Mouse (Mus musculus): ENCODE results near the gene Smarcb1. TPM values are rescaled to one million over a fixed set of nuclear protein-coding genes. Genes with fewer than 3 reads are reported as not detected.

Smarcb1 gene
- polyA plus RNA-seq (2015; fragmentation: Illumina TruSeq; extraction: RNeasy Lipid Tissue Mini Kit (QIAGEN cat#74804); ENCODE audit: insufficient read depth, low replicate concordance): 46.5 TPM

GRCm38 (mm10) chr10:75921026-75921725 lies at the start of gene Smarcb1:
Gene Smarcb1, minus strand, starts transcription at chr10:75921617.

GRCm38 (mm10) chr10:75954381-75954811 lies 33.0 kb upstream of the Smarcb1 start, which contains the start of gene Gm5134:
Gene Gm5134, plus strand, starts transcription at chr10:75954514.

GRCm38 (mm10) chr10:75942736-75943477 lies 21.5 kb upstream of the Smarcb1 start, which contains the start of gene Vpreb3:
Gene Vpreb3, plus strand, starts transcription at chr10:75943057.

GRCm38 (mm10) chr10:75940520-75940919 lies 19.1 kb upstream of the Smarcb1 start, which contains the start of gene Gm867:
Gene Gm867, minus strand, starts transcription at chr10:75940672.

GRCm38 (mm10) chr10:75935680-75936541 lies 14.5 kb upstream of the Smarcb1 start, which contains the start of gene Mmp11:
Gene Mmp11, minus strand, starts transcription at chr10:75936496.

GRCm38 (mm10) chr10:75932891-75933290 lies 11.5 kb upstream of the Smarcb1 start, which contains the start of gene Chchd10:
Gene Chchd10, plus strand, starts transcription at chr10:75933130.

GRCm38 (mm10) chr10:75893089-75893750 lies 28.2 kb downstream of the Smarcb1 start, which contains the start of gene Derl3:
Gene Derl3, plus strand, starts transcription at chr10:75893413.

GRCm38 (mm10) chr10:75859786-75860470 lies 61.5 kb downstream of the Smarcb1 start, which contains the start of gene Mif:
Gene Mif, minus strand, starts transcription at chr10:75860240.

Other genes starting within 250 kb of the Smarcb1 start
- gene Cabin1, start 157.3 kb downstream of the Smarcb1 start, polyA plus RNA-seq (2015; fragmentation: Illumina TruSeq; extraction: RNeasy Lipid Tissue Mini Kit (QIAGEN cat#74804); ENCODE audit: insufficient read depth, low replicate concordance): 20.7 TPM
- gene Ddt, start 148.2 kb downstream of the Smarcb1 start, polyA plus RNA-seq (2015; fragmentation: Illumina TruSeq; extraction: RNeasy Lipid Tissue Mini Kit (QIAGEN cat#74804); ENCODE audit: insufficient read depth, low replicate concordance): 20.6 TPM
- not detected for gene Gm20441, start 140.7 kb downstream of the Smarcb1 start, polyA plus RNA-seq (2015; fragmentation: Illumina TruSeq; extraction: RNeasy Lipid Tissue Mini Kit (QIAGEN cat#74804); ENCODE audit: insufficient read depth, low replicate concordance)
- gene Gstt3, start 140.2 kb downstream of the Smarcb1 start, polyA plus RNA-seq (2015; fragmentation: Illumina TruSeq; extraction: RNeasy Lipid Tissue Mini Kit (QIAGEN cat#74804); ENCODE audit: insufficient read depth, low replicate concordance): 4.1 TPM
- gene Gstt1, start 123.0 kb downstream of the Smarcb1 start, polyA plus RNA-seq (2015; fragmentation: Illumina TruSeq; extraction: RNeasy Lipid Tissue Mini Kit (QIAGEN cat#74804); ENCODE audit: insufficient read depth, low replicate concordance): 12.8 TPM
- not detected for gene Gstt4, start 99.1 kb downstream of the Smarcb1 start, polyA plus RNA-seq (2015; fragmentation: Illumina TruSeq; extraction: RNeasy Lipid Tissue Mini Kit (QIAGEN cat#74804); ENCODE audit: insufficient read depth, low replicate concordance)
- 22.7 TPM for gene Gstt2, start 84.2 kb downstream of the Smarcb1 start, polyA plus RNA-seq (2015; fragmentation: Illumina TruSeq; extraction: RNeasy Lipid Tissue Mini Kit (QIAGEN cat#74804); ENCODE audit: insufficient read depth, low replicate concordance)
- gene Mif, start 61.4 kb downstream of the Smarcb1 start, polyA plus RNA-seq (2015; fragmentation: Illumina TruSeq; extraction: RNeasy Lipid Tissue Mini Kit (QIAGEN cat#74804); ENCODE audit: insufficient read depth, low replicate concordance): 17.0 TPM
- gene Derl3, start 28.2 kb downstream of the Smarcb1 start, polyA plus RNA-seq (2015; fragmentation: Illumina TruSeq; extraction: RNeasy Lipid Tissue Mini Kit (QIAGEN cat#74804); ENCODE audit: insufficient read depth, low replicate concordance): 9.6 TPM
- gene Chchd10, start 11.5 kb upstream of the Smarcb1 start, polyA plus RNA-seq (2015; fragmentation: Illumina TruSeq; extraction: RNeasy Lipid Tissue Mini Kit (QIAGEN cat#74804); ENCODE audit: insufficient read depth, low replicate concordance): 16.9 TPM
- 2.9 TPM for gene Mmp11, start 14.9 kb upstream of the Smarcb1 start, polyA plus RNA-seq (2015; fragmentation: Illumina TruSeq; extraction: RNeasy Lipid Tissue Mini Kit (QIAGEN cat#74804); ENCODE audit: insufficient read depth, low replicate concordance)
- 3.4 TPM for gene Gm867, start 19.1 kb upstream of the Smarcb1 start, polyA plus RNA-seq (2015; fragmentation: Illumina TruSeq; extraction: RNeasy Lipid Tissue Mini Kit (QIAGEN cat#74804); ENCODE audit: insufficient read depth, low replicate concordance)
- gene Vpreb3, start 21.4 kb upstream of the Smarcb1 start, polyA plus RNA-seq (2015; fragmentation: Illumina TruSeq; extraction: RNeasy Lipid Tissue Mini Kit (QIAGEN cat#74804); ENCODE audit: insufficient read depth, low replicate concordance): 49.1 TPM
- 1.8 TPM for gene Gm5134, start 32.9 kb upstream of the Smarcb1 start, polyA plus RNA-seq (2015; fragmentation: Illumina TruSeq; extraction: RNeasy Lipid Tissue Mini Kit (QIAGEN cat#74804); ENCODE audit: insufficient read depth, low replicate concordance)
- 17.0 TPM for gene Zfp280b, start 111.0 kb upstream of the Smarcb1 start, polyA plus RNA-seq (2015; fragmentation: Illumina TruSeq; extraction: RNeasy Lipid Tissue Mini Kit (QIAGEN cat#74804); ENCODE audit: insufficient read depth, low replicate concordance)
- gene Slc5a4b, start 189.3 kb upstream of the Smarcb1 start, polyA plus RNA-seq (2015; fragmentation: Illumina TruSeq; extraction: RNeasy Lipid Tissue Mini Kit (QIAGEN cat#74804); ENCODE audit: insufficient read depth, low replicate concordance): not detected
- gene Slc5a4a, start 225.8 kb upstream of the Smarcb1 start, polyA plus RNA-seq (2015; fragmentation: Illumina TruSeq; extraction: RNeasy Lipid Tissue Mini Kit (QIAGEN cat#74804); ENCODE audit: insufficient read depth, low replicate concordance): not detected

All from spleen, adult 10 weeks (tissue).